Mouse (Mus musculus): ENCODE data around the gene Otog. TPM values are rescaled to one million over a fixed set of nuclear protein-coding genes. Genes with fewer than 3 reads are reported as not detected.

Gene Otog
- not detected for total RNA-seq (2018; cell fraction: chromatin; rRNA removed)
- total RNA-seq (2018; cell fraction: cytosol; rRNA removed) = not detected
- not detected for total RNA-seq (2018; cell fraction: nucleus; rRNA removed)
- polyA plus RNA-seq (2018) = not detected in 3 replicates

DNA sequence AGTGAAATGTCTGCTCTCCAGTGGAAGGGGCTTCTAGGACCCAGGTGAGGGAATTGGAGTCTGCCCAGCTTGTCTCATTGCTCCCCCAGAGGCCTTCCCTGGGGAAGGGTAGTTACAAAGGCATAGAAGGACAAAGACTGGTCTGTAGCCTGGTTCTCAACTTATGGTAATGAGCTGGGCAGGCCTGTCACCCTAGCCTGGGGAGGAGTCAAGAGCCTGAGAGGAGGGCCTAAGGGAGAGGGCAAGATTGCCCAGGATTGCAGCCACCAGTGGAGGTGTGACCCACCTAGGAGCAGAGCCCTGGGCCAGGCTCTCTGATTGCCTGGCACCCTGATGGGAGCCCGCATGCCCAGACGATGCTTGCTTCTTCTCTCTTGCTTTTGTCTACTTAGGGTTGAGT is at the start of gene Otog:
Gene Otog (plus strand): TSS at position 292 of the 400 bp plus-strand sequence.
- 80% methylated on average over 2 of the region's 2 CpGs for WGBS (ENCODE audit: missing documents)
- Histone ChIP-seq H3K79me2 (ENCODE audit: inconsistent target) (no peaks in the 10 kb centered on the region), H3K4me3 (ENCODE audit: inconsistent target) (no peak within 1 kb of the TSS), H3K36me3 (ENCODE audit: inconsistent target) (no peaks in the 10 kb centered on the region), H3K27ac (no peak within 1 kb of the TSS)

DNA sequence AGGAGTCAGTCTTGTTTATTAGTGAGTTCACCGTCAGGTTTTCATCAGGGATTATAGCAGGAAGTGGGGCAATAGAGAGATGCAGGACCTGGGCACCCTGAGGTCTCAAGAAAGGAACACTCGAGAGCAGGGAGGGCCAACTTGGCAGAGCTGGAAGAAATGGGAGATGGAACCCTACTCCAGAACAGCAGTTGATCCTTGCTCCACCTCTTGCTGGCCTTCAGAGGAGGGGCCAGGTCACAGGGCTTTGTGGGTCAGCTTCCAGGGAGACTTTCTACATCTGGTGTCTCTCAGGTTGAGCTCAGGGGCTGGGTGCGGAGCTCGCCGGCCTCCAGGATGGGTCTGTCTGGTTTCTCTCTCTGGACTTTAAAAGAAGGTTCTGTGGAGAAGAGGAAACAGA is 45.4 kb upstream of the Otog start:
- H3K79me2 ChIP-seq (ENCODE audit: inconsistent target) = no peaks in the 10 kb centered on the region
- no peak overlapping the region for H3K27ac ChIP-seq
- no peak overlapping the region for H3K4me3 ChIP-seq (ENCODE audit: inconsistent target)
- WGBS (ENCODE audit: missing documents) = 85% methylated on average over 5 of the region's 5 CpGs
- H3K36me3 ChIP-seq (ENCODE audit: inconsistent target) = no peaks in the 10 kb centered on the region

DNA sequence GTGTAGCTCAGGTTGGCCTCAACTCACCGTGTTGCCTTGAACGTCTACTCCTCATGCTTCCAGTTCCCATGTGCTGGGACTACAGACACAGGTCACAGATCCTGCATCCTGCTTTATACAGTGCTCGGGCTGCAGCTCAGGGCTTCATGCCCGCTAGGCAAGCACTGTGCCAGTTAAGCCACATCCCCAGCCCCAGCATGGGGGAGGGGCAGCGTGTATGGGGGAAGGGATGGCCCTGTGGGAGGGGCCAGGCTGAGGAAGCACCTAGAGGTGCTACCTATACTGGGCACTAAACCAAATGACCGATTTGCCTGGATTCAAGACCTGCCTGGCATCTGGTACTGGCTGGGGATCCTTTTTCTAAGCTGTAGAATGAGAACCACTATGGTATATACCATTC is 40.8 kb upstream of the Otog start:
- H3K4me3 ChIP-seq (ENCODE audit: inconsistent target) = no peak overlapping the region
- WGBS (ENCODE audit: missing documents) = 60% methylated on average over 6 of the region's 6 CpGs
- no peaks in the 10 kb centered on the region for H3K36me3 ChIP-seq (ENCODE audit: inconsistent target)
- no peak overlapping the region for H3K27ac ChIP-seq
- H3K79me2 ChIP-seq (ENCODE audit: inconsistent target) = no peaks in the 10 kb centered on the region

- WGBS (ENCODE audit: missing documents) = 46% methylated on average over 12 of the region's 14 CpGs
- Histone ChIP-seq H3K4me3 (ENCODE audit: inconsistent target) (no peak overlapping the region), H3K36me3 (ENCODE audit: inconsistent target) (no peaks in the 10 kb centered on the region), H3K27ac (no peak overlapping the region), H3K79me2 (ENCODE audit: inconsistent target) (no peaks in the 10 kb centered on the region)
Observed at GRCm38 (mm10) chr7:46201649-46202048, 39.1 kb upstream of the Otog start.

GRCm38 (mm10) chr7:46204046-46204471 is 36.7 kb upstream of the Otog start:
- H3K4me3 ChIP-seq (ENCODE audit: inconsistent target) = no peak overlapping the region
- 57% methylated on average over 11 of the region's 11 CpGs for WGBS (ENCODE audit: missing documents)
- no peaks in the 10 kb centered on the region for H3K36me3 ChIP-seq (ENCODE audit: inconsistent target)

DNA sequence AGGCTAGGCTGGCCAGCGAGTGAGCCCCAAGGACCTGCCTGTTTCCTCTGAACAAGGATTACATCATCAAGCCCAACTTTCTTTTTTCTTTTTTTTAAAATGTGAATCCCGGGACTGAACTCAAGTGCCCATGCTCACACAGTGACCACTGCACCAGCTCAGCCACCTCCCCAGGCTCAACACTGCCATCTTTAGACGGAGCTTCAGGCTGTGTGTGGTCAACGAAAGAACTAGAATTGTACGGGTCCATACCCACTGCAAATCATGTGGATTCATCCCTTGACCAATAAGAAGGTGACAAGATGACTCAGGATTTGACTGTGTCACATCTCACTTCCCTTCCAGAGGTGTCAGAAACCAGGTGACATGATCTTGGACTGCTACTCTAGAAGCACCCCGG is 36.0 kb upstream of the Otog start:
- WGBS (ENCODE audit: missing documents) = 71% methylated on average over 6 of the region's 6 CpGs
- no peak overlapping the region for H3K27ac ChIP-seq
- no peaks in the 10 kb centered on the region for H3K79me2 ChIP-seq (ENCODE audit: inconsistent target)
- no peak overlapping the region for H3K4me3 ChIP-seq (ENCODE audit: inconsistent target)
- no peaks in the 10 kb centered on the region for H3K36me3 ChIP-seq (ENCODE audit: inconsistent target)

More at GRCm38 (mm10) chr7:46204046-46204471, 36.7 kb upstream of the Otog start:
- Histone ChIP-seq H3K79me2 (ENCODE audit: inconsistent target) (no peaks in the 10 kb centered on the region), H3K27ac (no peak overlapping the region)

DNA sequence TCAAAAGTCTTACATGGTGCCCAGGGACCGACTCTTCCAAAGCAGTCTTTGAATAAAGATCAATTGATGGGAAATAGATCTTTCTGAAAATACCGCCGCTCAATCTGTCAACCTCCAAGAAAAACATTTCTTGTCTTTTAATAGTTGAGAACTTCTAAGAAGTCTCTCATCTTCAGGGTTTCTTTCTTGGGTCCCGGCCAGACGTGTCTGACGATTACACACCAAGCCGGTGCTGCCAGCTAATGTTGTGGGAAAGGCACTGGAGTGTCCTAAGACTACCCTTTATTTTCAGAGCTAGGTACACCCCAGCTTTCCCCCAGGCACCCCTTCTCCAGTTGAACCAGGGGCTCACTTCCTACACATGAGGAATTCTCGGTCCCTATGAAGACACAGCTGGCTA is 32.7 kb upstream of the Otog start:
- Histone ChIP-seq H3K79me2 (ENCODE audit: inconsistent target) (no peaks in the 10 kb centered on the region), H3K36me3 (ENCODE audit: inconsistent target) (no peaks in the 10 kb centered on the region), H3K27ac (no peak overlapping the region), H3K4me3 (ENCODE audit: inconsistent target) (no peak overlapping the region)
- WGBS (ENCODE audit: missing documents) = 85% methylated on average over 8 of the region's 8 CpGs

GRCm38 (mm10) chr7:46210276-46210675 is 30.5 kb upstream of the Otog start:
- H3K4me3 ChIP-seq (ENCODE audit: inconsistent target) = no peak overlapping the region
- 85% methylated on average over 6 of the region's 6 CpGs for WGBS (ENCODE audit: missing documents)
- no peaks in the 10 kb centered on the region for H3K79me2 ChIP-seq (ENCODE audit: inconsistent target)
- no peaks in the 10 kb centered on the region for H3K36me3 ChIP-seq (ENCODE audit: inconsistent target)
- H3K27ac ChIP-seq = no peak overlapping the region

- no peak overlapping the region for H3K4me3 ChIP-seq (ENCODE audit: inconsistent target)
- no peaks in the 10 kb centered on the region for H3K36me3 ChIP-seq (ENCODE audit: inconsistent target)
- H3K79me2 ChIP-seq (ENCODE audit: inconsistent target) = no peaks in the 10 kb centered on the region
- WGBS (ENCODE audit: missing documents) = 76% methylated on average over 2 of the region's 2 CpGs
- H3K27ac ChIP-seq = no peak overlapping the region
Observed at GRCm38 (mm10) chr7:46216481-46216880, 24.3 kb upstream of the Otog start.

DNA sequence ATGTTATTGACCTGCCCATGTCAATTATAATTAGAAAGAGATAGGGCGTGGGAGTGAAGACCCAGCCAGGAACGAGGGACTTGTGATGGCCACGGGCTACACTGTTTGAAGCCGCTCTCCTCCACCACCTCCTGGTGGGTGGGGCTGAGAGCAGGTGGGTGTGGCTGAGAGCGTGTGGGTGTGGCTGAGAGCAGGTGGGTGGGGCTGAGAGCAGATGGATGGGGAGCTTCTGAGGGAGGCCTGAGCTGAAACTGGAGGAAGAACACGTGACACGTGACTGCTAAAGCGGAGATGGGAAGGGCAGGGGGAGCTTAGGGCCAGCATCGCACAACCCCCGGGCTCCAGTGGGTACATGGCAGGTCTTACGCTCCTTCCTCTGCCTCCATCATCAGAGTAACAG is 22.4 kb upstream of the Otog start:
- Histone ChIP-seq H3K36me3 (ENCODE audit: inconsistent target) (no peaks in the 10 kb centered on the region), H3K4me3 (ENCODE audit: inconsistent target) (no peak overlapping the region), H3K27ac (no peak overlapping the region), H3K79me2 (ENCODE audit: inconsistent target) (no peaks in the 10 kb centered on the region)
- 18% methylated on average over 11 of the region's 11 CpGs for WGBS (ENCODE audit: missing documents)

DNA sequence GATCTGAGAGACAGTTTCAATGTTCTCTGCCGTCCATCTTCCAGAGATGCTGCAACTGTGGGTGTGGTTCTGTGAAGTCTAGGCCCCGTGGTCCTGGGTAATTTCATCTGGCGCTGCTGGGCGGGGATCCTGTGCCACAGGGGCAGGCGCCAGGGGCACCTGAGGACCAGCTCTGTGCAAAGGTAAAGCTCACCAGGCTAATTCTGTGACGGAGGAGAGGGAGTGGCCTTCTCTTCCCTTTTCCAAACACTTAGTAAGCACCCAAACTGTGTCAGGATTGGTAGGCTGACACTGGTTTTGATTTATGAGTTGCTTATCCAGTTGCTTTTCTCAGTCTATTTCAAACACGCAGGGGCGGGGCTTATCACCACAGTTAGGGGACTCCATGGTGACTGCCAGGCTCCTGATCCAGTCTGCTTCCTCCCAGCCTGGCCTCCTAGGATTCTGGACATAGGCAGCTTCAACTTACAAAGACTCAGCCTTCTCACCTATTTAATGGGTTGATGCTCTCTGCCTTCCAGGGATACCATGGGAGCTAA is 20.1 kb upstream of the Otog start:
- Histone ChIP-seq H3K79me2 (ENCODE audit: inconsistent target) (no peaks in the 10 kb centered on the region), H3K36me3 (ENCODE audit: inconsistent target) (no peaks in the 10 kb centered on the region), H3K4me3 (ENCODE audit: inconsistent target) (no peak overlapping the region), H3K27ac (no peak overlapping the region)
- 59% methylated on average over 8 of the region's 8 CpGs for WGBS (ENCODE audit: missing documents)

- Histone ChIP-seq H3K36me3 (ENCODE audit: inconsistent target) (no peaks in the 10 kb centered on the region), H3K79me2 (ENCODE audit: inconsistent target) (no peaks in the 10 kb centered on the region), H3K4me3 (ENCODE audit: inconsistent target) (no peak overlapping the region), H3K27ac (no peak overlapping the region)
- 33% methylated on average over 7 of the region's 7 CpGs for WGBS (ENCODE audit: missing documents)
Observed at GRCm38 (mm10) chr7:46226253-46226652, 14.5 kb upstream of the Otog start.

- Histone ChIP-seq H3K36me3 (ENCODE audit: inconsistent target) (no peaks in the 10 kb centered on the region), H3K27ac (no peak overlapping the region), H3K4me3 (ENCODE audit: inconsistent target) (no peak overlapping the region), H3K79me2 (ENCODE audit: inconsistent target) (no peaks in the 10 kb centered on the region)
- 77% methylated on average over 4 of the region's 4 CpGs for WGBS (ENCODE audit: missing documents)
Observed at GRCm38 (mm10) chr7:46226936-46227335, 13.9 kb upstream of the Otog start.

DNA sequence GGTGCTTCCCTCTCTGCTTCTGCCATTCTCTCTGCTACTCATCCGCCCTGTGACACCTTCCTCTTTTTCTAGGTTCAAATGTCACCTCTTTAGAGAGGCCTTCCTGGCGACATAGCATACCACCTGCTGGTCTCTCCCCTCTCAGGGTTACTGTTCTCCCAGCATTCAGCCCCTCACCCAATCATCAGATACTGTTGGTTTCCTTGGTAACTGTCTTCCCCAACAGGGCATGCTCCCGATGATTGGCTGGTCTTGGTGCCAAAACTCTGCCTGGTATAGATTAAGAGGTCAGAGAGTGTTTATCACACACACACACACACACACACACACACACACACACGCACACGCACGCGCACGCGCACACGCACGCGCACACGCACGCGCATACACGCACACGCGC is 4.8 kb upstream of the Otog start:
- WGBS (ENCODE audit: missing documents) = 64% methylated on average over 14 of the region's 18 CpGs
- no peak overlapping the region for H3K4me3 ChIP-seq (ENCODE audit: inconsistent target)
- H3K27ac ChIP-seq = no peak overlapping the region
- H3K79me2 ChIP-seq (ENCODE audit: inconsistent target) = no peaks in the 10 kb centered on the region
- no peaks in the 10 kb centered on the region for H3K36me3 ChIP-seq (ENCODE audit: inconsistent target)

- no peaks in the 10 kb centered on the region for H3K79me2 ChIP-seq (ENCODE audit: inconsistent target)
- H3K4me3 ChIP-seq (ENCODE audit: inconsistent target) = no peak overlapping the region
- H3K36me3 ChIP-seq (ENCODE audit: inconsistent target) = no peaks in the 10 kb centered on the region
- H3K27ac ChIP-seq = no peak overlapping the region
- WGBS (ENCODE audit: missing documents) = over 99% methylated on average over 15 of the region's 15 CpGs
Observed at GRCm38 (mm10) chr7:46236363-46236762, 4.4 kb upstream of the Otog start.

DNA sequence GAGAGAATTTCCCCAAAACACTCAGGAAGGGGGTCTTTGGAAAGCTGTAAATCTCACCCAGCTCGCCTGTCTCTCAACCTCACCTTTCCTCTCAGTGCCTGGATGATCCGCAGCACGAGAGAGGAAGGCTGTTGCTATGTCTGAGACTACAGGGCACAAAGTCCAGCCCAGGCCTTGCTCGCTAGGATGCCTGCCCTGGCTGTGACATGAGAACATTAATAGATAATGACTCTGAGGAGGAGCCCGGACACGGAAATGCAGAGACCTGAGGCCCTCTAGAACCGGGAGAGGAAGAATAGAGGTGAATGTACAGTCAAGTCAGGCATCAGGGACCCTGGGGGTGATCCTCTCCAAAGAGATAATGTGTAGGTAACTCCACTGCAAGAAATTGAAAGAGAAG is 3.6 kb upstream of the Otog start:
- Histone ChIP-seq H3K79me2 (ENCODE audit: inconsistent target) (no peaks in the 10 kb centered on the region), H3K27ac (no peak overlapping the region), H3K4me3 (ENCODE audit: inconsistent target) (no peak overlapping the region), H3K36me3 (ENCODE audit: inconsistent target) (no peaks in the 10 kb centered on the region)
- 89% methylated on average over 7 of the region's 7 CpGs for WGBS (ENCODE audit: missing documents)

Data from macrophage (primary cell).